Mouse (Mus musculus): ENCODE measurements around the gene Dock2. TPM values are rescaled to one million over a fixed set of nuclear protein-coding genes. Genes with fewer than 3 reads are reported as not detected.

Gene Dock2
- polyA plus RNA-seq, 2 experiments: 1.6 to 2.6 TPM

DNA sequence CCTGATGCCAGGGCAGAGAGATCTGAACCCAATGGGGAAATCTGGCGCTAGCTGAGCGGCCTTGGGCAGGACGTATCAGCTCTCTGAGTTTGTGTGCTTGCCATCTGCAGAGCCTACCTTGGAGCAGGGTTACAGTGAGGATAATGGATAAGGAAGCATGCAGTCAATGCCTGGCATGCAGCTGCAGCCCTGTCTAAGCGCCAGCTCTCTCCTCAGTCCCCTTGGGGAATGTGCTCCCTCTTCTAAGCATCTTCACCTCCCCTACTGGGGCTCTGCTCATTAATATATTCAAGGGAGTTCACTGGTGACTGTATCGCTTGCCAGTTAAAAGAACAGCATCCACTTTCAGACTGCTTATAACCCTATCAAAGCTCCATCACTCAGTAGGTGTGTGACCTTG lies 439.4 kb downstream of the Dock2 start:
- TF ChIP-seq POLR2A (IDR thresholded peaks at IDR 0.05; ENCODE audit: borderline replicate concordance, extremely low read depth, insufficient read depth, insufficient read length): no peak
- ATAC-seq (ENCODE audit: low FRiP score, low read depth) (no peak), DNase-seq (ENCODE audit: low spot score) (no peak)
- no peaks in the 10 kb centered on the region; the same call in 1 of the 2 replicates for H3K36me3 ChIP-seq (ENCODE audit: control insufficient read depth, insufficient read depth, low read length)
- WGBS: 49% methylated on average over 5 of the region's 5 CpGs
- H3K4me2 ChIP-seq (replicated peaks; ENCODE audit: low read depth, low read length, severe bottlenecking): no peak overlapping the region
- H3K9ac ChIP-seq (ENCODE audit: low read depth, low read length, severe bottlenecking): no peak overlapping the region
- no peak overlapping the region for H3K27ac ChIP-seq (replicated peaks; ENCODE audit: low read depth, low read length)
- peaks cover 11% of the 10 kb centered on the region for H3K4me1 ChIP-seq (ENCODE audit: control insufficient read depth, insufficient read depth, low read length)
- no peaks in the 10 kb centered on the region for H3K27me3 ChIP-seq (ENCODE audit: control insufficient read depth, insufficient read depth, low read length)
- H3K4me3 ChIP-seq (replicated peaks; ENCODE audit: low read length): no peak overlapping the region
- H3K9me3 ChIP-seq (ENCODE audit: control insufficient read depth, low read length): no peaks in the 10 kb centered on the region

DNA sequence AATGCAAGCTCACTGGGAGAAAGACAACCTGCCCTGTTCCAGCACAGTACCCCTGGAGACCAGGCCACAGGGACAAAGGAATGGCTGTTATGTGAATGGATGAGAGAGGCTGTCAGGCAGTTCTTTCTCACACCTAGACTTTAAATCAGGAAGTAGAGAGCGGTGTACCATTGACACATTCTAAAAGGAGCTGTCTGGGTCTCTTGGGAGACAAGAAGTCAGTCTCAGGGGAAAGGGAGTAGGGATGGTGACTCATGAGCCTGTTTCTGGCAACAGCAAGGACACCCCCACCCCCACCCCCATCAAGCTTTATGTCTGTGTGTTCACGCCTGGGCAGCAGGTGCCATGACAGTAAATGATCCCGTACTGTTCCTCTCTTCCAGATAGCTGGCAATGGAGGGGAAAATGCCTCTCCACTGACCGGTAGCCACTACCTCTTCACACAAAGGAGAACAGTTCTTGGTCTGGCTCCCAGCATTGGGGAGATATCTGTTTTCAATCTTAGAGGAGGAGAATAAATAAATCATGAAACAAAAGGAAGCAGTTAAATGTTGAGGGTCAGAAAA lies 439.9 kb downstream of the Dock2 start:
- 69% methylated on average over 4 of the region's 4 CpGs for WGBS

DNA sequence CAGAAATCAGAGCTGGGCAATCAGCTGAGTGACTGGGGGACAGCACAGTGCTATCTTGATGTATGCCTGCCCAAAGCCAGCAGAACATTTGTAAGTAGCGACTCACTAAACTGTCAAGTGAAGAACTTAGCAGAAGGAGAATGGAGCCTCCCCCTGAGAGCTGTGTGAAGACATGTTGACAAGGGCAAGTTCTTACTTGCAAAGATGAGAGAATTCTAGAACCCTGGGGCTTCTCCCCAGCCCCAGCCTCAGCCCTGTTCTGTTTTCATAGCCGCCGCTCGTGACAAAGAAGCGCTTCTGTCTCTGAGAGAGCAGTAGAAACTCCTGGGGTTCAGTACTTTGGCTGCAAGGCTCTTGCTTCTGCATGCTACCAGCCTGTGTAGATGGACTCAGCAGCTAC lies 444.0 kb downstream of the Dock2 start:
- H3K4me1 ChIP-seq (ENCODE audit: control insufficient read depth, insufficient read depth, low read length): no peaks in the 10 kb centered on the region
- no peaks in the 10 kb centered on the region for H3K9me3 ChIP-seq (ENCODE audit: control insufficient read depth, low read length)
- no peak for TF ChIP-seq POLR2A (IDR thresholded peaks at IDR 0.05; ENCODE audit: borderline replicate concordance, extremely low read depth, insufficient read depth, insufficient read length)
- no peak overlapping the region for H3K4me3 ChIP-seq (replicated peaks; ENCODE audit: low read length)
- H3K9ac ChIP-seq (ENCODE audit: low read depth, low read length, severe bottlenecking): no peak overlapping the region
- H3K36me3 ChIP-seq (ENCODE audit: control insufficient read depth, insufficient read depth, low read length): no peaks in the 10 kb centered on the region
- DNase-seq (ENCODE audit: low spot score): no peak
- no peaks in the 10 kb centered on the region for H3K27me3 ChIP-seq (ENCODE audit: control insufficient read depth, insufficient read depth, low read length)
- 74% methylated on average over 5 of the region's 5 CpGs for whole genome bisulfite sequencing
- no peak overlapping the region for H3K4me2 ChIP-seq (replicated peaks; ENCODE audit: low read depth, low read length, severe bottlenecking)
- ATAC-seq (ENCODE audit: low FRiP score, low read depth): no peak
- no peak overlapping the region for H3K27ac ChIP-seq (replicated peaks; ENCODE audit: low read depth, low read length)

More for the DNA sequence above, 439.9 kb downstream of the Dock2 start:
- Histone ChIP-seq H3K4me1 (ENCODE audit: control insufficient read depth, insufficient read depth, low read length) (peaks cover 8% of the 10 kb centered on the region), H3K9ac (ENCODE audit: low read depth, low read length, severe bottlenecking) (no peak overlapping the region), H3K4me2 (replicated peaks; ENCODE audit: low read depth, low read length, severe bottlenecking) (no peak overlapping the region), H3K27me3 (ENCODE audit: control insufficient read depth, insufficient read depth, low read length) (no peaks in the 10 kb centered on the region), H3K9me3 (ENCODE audit: control insufficient read depth, low read length) (no peaks in the 10 kb centered on the region), H3K27ac (replicated peaks; ENCODE audit: low read depth, low read length) (no peak overlapping the region), H3K4me3 (replicated peaks; ENCODE audit: low read length) (no peak overlapping the region), H3K36me3 (ENCODE audit: control insufficient read depth, insufficient read depth, low read length) (no peaks in the 10 kb centered on the region; the same call in 1 of the 2 replicates)
- ATAC-seq (ENCODE audit: low FRiP score, low read depth) (no peak), DNase-seq (ENCODE audit: low spot score) (no peak)
- no peak for TF ChIP-seq POLR2A (IDR thresholded peaks at IDR 0.05; ENCODE audit: borderline replicate concordance, extremely low read depth, insufficient read depth, insufficient read length)

DNA sequence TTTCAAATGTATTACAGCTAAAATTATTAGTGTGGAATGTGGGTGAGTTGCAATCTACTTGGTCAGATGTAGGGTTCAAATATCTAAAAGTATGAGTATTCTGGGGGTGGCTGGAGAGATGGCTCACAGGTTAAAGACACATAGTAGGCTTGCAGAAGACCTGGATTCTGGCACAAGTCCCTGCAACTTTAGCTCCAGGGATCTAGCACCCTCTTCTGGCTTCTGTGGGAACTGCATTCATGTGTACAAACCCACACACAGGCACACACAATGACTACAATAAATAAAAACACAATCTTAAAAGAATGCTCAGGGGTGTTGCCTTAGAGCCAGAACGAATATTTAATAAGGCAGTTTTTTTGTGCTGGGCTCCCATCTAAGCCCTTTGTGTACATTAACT lies 445.8 kb downstream of the Dock2 start:
- Histone ChIP-seq H3K27me3 (ENCODE audit: control insufficient read depth, insufficient read depth, low read length) (no peaks in the 10 kb centered on the region), H3K9ac (ENCODE audit: low read depth, low read length, severe bottlenecking) (no peak overlapping the region), H3K36me3 (ENCODE audit: control insufficient read depth, insufficient read depth, low read length) (no peaks in the 10 kb centered on the region), H3K9me3 (ENCODE audit: control insufficient read depth, low read length) (no peaks in the 10 kb centered on the region), H3K4me1 (ENCODE audit: control insufficient read depth, insufficient read depth, low read length) (no peaks in the 10 kb centered on the region), H3K4me2 (replicated peaks; ENCODE audit: low read depth, low read length, severe bottlenecking) (no peak overlapping the region), H3K4me3 (replicated peaks; ENCODE audit: low read length) (no peak overlapping the region), H3K27ac (replicated peaks; ENCODE audit: low read depth, low read length) (no peak overlapping the region)
- no peak for TF ChIP-seq POLR2A (IDR thresholded peaks at IDR 0.05; ENCODE audit: borderline replicate concordance, extremely low read depth, insufficient read depth, insufficient read length)
- DNase-seq (ENCODE audit: low spot score) (no peak), ATAC-seq (ENCODE audit: low FRiP score, low read depth) (no peak)
- 73% methylated on average over 1 of the region's 1 CpGs for WGBS

DNA sequence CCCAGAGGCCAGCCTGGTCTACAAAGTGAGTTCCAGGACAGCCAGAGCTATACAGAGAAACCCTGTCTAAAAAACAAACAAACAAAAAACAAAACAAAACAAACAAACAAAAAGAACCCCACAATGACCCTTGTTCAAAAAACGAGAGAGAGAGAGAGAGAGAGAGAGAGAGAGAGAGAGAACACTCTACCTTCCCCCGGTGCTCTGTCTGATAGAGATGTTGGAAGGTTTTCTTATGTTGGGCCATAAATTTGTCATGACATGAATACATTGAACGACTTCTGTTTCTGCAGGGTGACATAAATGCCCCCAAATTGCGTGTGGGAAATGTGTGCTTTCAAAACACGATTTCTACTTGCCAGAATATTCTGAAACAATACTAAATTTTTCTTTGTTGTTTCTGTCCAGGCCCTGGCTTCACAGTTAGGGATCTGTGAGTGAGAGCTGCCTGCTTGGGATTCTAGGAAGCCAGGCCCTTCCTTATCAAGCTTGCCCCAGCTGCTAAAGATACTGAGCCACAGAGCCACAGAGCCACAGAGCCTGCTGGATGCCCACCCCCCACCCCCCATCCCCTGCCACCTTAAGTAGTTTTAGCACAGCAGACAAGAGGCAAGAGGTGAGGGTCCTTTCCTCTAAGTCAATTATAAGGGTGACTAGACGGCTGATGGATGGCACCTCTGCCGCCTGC lies 451.2 kb downstream of the Dock2 start:
- no peak for TF ChIP-seq POLR2A (IDR thresholded peaks at IDR 0.05; ENCODE audit: borderline replicate concordance, extremely low read depth, insufficient read depth, insufficient read length)
- no peak overlapping the region for H3K4me3 ChIP-seq (replicated peaks; ENCODE audit: low read length)
- H3K4me2 ChIP-seq (replicated peaks; ENCODE audit: low read depth, low read length, severe bottlenecking): no peak overlapping the region
- no peak overlapping the region for H3K27ac ChIP-seq (replicated peaks; ENCODE audit: low read depth, low read length)
- DNase-seq (ENCODE audit: low spot score) (no peak), ATAC-seq (ENCODE audit: low FRiP score, low read depth) (no peak)
- H3K9ac ChIP-seq (ENCODE audit: low read depth, low read length, severe bottlenecking): no peak overlapping the region
- H3K9me3 ChIP-seq (ENCODE audit: control insufficient read depth, low read length): no peaks in the 10 kb centered on the region
- H3K36me3 ChIP-seq (ENCODE audit: control insufficient read depth, insufficient read depth, low read length): no peaks in the 10 kb centered on the region
- WGBS: 68% methylated on average over 7 of the region's 7 CpGs
- no peaks in the 10 kb centered on the region for H3K4me1 ChIP-seq (ENCODE audit: control insufficient read depth, insufficient read depth, low read length)
- H3K27me3 ChIP-seq (ENCODE audit: control insufficient read depth, insufficient read depth, low read length): no peaks in the 10 kb centered on the region
